Mouse (Mus musculus): ENCODE data around the gene Lamc2.

The Lamc2 gene

DNA sequence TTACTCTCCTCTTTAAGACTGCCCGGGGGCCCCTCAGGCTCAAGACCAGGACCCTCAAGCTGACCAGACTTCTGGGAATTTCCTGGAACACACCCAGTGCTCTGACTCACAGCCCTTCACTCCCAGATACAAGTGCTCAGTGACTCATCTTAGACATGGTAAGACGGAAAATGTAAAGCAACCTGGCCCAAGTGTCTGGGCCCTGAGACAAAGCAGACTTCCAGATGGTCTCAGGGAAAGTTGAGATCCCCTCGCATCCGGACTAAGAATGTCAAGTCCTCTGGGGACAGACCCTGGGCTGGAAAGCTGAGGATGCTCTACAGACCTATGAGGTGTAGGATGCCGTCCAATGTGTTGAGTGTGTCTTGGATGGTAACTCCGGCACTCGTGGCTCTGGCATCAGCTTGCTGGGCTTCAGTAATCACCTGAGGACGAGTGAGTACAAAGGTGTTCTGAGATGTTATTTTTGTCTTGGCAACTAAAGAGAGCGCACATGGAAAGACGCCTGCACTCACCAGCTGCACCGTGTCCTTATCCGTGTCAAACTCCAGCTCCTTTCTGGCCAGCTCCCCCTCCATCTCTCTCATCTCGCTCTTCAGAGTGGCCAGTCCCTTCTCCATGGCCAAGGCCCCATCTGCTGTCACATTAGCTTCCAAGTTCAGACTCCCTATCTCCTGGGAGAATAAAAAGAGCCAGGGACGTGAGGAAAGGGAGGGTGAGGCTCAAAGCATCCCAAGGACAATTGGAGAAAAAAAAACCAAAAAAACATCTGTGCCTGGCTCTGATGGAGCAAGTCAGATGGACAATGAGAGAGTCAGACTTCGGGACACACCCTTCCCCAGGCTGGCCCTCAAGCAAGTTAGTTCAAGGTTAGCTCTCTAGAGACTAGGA lies 59.5 kb downstream of the Lamc2 start:
- peak; percentile 53 for DNase-seq (ENCODE audit: low read depth)

DNA sequence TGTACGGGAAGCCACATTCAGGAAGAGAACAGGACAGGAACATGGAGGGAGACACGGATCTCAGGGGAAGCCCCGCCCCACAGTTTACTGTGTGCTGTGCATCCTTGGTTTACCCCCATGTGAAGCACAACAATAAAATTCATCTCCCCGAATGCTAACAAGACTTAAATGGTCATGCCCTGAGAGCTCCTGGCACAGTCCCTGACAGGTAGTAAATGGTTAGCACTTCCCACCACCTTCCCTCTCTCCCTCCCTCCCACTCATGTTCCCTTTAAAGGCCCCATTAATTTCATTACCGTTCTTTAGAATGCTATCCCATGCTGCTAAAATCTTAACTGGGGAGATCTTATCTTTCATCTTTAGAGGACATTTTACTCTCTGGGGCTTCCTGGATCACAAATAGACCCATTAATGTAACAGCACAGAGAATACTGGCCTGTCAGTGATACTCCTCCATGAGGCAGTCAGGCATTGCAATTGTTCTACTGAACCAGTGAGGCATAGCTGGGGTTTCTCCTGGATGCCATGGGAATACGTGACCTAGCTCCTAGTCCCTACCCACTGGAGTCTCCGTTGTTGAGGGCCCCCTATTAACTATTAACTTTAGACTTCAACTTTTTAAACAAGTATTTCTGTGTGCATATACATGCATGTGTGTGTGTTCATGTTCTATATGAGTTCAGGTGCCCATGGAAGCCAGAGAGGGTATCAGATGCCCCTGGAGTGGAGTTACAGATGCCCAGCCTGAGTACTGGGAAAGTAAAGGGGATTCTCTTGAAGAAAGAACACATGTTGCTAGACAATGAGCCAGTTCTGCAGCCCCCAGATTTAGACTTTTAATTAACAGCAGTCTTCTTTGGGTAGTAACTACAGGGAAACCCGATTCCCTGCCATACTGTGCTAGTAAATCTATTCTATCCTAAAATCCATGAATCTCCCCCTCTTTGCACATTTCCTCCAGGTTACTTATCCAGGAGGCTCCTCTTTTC lies 60.7 kb downstream of the Lamc2 start:
- no peak for DNase-seq (ENCODE audit: low read depth)

DNA sequence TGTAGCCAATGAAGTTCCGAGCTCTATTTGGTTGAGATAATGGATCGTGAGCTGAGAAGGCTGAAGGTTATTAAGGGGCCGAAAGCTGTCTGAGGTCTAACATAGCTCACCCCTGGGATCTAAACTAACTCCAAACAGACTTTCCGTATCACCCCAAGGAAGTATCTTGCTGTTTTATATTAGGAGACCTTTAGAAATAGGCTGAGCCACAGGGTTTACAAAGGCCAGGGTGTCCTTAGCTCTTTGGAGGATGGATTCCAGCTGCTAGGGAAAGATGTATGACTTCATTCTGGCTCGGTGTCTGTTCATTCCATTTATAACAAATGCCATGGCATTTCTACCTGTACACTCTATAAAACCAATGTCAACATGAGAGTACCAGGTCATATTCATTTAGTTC lies 61.7 kb downstream of the Lamc2 start:
- no peak for DNase-seq (ENCODE audit: low read depth)

DNA sequence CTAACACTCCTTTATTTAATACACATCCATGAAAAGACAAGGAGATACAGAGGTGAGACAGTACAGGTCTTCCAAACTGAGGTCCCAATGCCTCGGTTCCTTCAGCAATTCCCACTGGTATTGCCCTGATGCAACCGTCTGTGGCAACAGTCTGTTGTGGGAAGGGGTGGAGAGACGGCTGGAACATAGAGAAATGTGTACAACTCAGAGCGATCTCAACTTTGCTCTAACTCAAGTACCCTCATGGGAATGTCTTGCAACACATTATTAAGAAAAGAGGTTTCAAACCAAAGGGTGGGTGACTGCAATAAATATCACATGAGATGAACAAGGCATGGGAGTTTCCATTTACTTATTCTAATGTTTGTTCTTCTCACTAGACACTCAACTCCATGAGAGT lies 63.5 kb downstream of the Lamc2 start:
- DNase-seq (ENCODE audit: low read depth) = no peak

DNA sequence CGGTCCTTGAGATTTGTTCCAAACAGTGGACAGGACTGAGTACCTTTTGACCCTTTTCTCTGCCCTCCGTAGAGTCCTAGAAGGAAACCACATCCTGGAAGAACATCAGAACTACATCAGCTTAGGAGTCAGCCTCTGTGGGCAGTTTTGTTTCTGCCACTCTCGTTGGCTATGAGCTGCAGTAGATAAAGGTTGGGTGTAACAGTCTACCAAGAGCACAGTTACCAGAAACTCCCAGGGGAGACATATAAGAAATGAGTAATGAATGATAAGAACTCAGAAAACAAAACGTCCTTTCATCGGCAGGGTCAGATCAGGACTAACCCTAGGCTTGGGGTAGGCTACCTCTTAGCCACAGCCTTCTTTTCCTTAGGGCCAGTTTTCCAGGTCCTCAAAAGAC lies 64.9 kb downstream of the Lamc2 start:
- no peak for DNase-seq (ENCODE audit: low read depth)

DNA sequence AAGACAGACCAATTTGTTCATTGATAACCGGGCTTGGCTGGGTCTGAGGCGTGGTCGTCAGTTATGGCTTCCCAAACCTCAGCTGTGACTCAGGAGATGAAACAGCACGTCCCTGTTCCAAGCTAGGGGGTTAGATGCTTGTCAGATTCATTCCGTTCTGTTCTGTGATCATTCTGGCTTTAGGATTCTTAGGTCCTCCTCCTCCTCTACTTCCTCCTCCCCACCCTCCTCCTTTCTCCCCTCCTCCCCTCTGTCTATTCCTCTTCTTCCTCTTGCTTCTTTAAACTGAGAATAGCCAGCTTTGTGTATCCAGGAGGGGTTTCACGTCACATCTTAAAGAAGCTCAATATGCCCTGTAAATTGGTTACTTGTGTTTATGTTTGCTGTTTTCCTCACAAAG lies 65.7 kb downstream of the Lamc2 start:
- no peak for DNase-seq (ENCODE audit: low read depth)

DNA sequence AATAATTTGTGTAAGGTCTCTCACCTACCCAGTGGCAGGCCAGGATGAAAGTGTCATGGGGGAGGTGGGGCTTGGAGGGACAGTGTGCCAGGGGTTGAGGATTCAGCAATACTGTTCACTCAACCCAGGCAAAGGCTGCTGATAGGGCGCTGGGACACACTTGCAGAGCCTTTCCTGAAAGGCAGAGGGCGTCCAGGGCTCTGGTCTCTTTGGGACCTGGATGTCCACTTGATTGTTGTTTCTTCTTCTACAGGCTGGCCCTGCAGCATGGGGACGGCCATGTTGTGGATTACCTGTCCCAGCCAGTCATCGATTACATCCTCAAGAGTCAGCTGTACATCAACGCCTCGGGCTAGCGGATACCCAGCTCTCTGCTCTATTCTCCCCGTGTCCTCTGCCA lies 70.9 kb downstream of the Lamc2 start:
- no peak for DNase-seq (ENCODE audit: low read depth)

DNA sequence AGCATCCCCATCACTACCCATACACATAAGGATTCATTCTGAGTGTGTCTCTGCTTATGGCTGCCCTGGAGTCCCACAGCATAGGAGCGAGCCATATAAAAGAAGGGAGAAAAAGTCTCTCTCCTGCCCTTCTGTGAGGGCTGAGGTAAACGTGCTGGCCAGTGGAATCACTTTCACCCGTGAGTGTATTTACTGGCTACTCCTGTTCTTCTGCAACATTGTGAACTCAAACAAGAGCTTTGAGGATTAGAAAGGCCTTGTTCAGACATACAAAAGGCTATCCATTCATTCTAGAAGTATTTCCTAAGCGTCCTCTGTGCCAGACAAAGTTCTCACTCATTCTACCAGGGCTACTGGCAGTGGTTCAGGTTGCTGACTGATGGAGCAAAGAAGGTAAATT lies 74.7 kb downstream of the Lamc2 start:
- DNase-seq (ENCODE audit: low read depth) = peak; percentile 46

DNA sequence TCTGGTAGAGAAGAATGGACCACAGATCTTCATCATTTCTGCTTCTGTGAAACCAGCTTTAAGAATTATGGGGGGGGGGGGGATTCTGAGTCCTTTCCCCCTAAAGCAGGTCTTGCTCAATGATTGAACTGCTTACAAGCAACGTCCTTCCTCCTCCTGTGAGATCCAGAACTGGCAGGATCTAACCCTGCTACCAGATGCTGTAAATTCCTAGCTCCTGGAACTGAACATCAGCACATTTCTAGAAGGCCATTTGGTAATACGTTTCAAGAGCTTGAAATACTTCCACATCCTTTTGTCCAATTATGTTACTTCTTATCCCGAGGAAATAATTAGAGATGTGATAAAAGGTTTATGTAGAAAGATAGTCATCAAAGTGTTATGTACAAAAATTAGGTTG lies 76.4 kb downstream of the Lamc2 start:
- DNase-seq (ENCODE audit: low read depth) = no peak

DNA sequence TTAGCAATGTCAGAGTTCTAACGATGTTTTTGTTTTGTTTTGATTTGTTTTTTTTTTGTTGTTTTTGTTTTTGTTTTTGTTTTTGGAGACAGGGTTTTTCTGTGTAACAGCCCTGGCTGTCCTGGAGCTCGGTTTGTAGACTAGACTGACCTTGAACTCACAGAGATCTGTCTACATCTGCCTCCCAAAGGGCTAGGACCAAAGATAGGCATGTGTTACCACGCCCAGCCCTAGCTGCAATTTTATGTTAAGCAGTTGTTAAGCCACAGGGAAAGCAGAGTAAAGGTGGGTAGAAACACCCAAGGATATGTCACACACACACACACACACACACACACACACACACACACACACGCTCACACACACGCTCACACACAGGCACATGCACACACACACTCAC lies 76.9 kb downstream of the Lamc2 start:
- no peak for DNase-seq (ENCODE audit: low read depth)

DNA sequence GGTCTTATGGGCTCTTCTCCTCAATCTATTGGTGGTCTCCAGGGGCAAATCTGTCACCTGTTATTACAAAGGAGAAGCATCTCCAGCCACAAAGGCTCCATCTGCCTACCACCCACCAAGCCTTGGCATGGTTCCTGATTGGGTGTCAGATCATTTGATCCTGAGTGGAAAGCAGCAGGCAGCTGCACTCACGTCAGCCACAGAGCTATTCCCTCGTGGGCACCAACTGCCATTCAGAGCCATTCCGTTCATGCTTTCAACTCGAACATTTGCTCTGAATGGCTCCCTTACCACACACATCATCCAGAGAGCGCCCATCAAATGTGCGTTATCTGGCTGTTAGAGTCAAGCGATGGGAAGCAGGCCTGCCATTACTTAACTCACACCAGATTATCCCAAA lies 78.4 kb downstream of the Lamc2 start:
- no peak for DNase-seq (ENCODE audit: low read depth)

DNA sequence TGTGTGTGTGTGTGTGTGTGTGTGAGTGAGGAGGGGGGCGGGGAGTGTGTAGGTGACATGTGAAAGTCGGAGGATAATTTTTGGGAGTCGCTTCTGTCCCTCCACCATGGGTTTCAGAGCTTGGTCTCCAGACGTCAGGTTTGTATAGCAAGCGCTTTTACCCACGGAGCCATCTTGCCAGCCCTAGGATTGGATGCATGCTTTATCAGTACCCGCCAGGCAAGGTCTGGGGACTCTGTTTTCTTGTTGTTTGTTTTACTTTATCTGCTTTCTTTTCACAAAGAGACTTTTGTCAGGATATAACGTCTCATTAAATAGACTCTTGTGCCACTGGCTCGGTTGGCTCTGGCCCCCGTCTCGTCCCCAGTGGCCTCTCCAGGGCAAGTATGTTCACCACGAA lies 81.4 kb downstream of the Lamc2 start:
- DNase-seq (ENCODE audit: low read depth) = no peak

DNA sequence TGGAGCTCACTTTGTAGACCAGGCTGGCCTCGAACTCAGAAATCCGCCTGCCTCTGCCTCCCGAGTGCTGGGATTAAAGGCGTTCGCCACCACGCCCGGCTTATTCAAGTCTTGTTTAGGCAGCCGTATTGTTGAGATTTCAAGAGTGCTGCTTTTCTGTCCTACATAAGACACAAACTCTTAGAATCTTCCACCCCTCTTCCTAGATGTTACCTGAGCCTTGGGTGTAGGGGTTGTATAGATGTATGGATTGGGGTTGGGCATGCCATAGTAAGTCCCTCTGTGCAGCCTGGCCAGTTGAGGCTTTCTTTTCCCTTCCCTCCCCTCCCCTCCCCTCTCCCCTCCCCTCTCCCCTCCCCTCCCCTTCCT lies 83.1 kb downstream of the Lamc2 start:
- DNase-seq (ENCODE audit: low read depth) = no peak

DNA sequence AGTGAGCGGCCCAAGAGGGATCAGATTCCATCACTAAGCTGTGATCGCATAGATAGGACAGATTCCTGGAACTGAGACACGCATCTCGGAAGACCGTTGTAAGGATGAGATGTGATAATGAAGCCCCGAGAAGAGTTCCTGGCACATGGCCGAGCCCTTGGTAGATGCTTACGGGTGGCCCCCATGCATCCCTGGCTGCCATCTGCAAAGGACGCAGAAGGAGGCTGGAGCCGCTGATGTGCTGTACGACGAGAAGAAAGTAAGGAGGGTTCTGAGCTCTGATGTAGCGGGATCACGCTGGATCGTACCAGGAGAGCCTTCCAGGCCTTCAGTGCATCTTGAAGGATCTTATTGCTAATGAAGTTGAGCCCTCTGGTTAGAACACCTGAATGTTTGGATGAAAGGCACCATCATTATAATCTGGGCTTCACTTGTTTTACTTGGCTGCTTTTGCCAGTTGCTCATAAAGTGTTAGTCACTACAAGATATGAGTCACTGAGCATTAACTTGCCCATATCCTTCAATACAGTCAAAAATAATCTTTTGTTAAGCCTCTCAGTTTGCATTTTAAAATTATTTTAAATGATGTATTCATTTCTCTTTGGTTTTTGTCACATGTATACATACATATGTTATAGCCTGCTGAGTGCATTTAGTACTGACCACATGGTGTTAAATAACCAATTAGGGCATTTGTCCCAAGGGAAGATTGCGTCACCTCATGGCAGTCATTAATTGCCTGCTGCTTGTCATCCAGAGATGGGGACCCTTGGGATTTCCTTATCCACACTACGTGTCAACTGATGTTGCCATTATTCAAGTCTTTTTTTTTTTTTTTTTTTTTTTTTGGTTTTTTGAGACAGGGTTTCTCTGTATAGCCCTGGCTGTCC lies 83.7 kb downstream of the Lamc2 start:
- DNase-seq (ENCODE audit: low read depth) = peak; percentile 45

DNA sequence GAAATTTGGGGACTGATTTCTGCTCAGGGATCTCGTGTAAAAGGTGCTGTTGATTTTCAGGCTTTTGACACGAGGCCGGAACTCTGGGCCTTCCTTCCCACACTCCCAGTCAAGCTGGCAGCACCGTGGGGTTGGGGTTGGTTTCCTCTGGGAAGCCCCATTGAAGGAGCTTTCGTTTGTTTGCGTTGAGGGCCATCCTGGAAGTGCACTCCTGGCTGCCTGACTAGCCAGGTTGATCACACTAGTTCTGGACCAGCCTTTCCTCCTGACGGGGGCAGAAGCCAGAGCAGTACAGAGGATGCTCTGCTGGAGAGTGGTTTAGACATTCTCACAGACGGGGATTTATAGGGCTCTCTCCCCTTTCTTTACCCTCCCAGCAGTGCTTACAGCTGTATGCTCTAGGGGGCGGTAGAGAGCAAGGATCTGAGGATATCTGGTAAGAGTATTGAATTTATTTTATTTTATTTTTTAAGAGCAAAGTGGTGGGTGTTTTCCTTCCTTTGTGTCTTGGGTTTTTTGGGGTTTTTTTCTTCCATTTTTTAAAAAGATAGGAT lies 84.8 kb downstream of the Lamc2 start:
- no peak for DNase-seq (ENCODE audit: low read depth)

DNA sequence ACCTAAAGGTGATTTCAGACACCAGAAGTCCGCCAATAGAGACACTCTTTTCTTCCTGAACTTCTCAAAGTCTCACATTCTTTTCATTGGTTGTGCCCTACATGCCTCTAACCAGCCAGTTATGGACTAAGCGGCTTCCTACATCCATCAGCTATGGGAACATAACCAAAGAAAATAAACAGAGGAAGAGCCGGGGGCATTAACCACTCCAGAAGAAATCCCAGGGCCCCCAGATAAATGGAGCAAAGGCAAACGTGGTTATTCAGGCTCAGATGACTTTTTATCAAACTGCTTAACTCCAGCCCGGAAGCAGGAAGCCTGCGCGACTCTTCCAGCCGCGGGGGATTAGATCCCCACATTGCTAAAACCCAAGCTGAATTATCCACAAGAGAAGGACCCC lies 85.3 kb downstream of the Lamc2 start:
- DNase-seq (ENCODE audit: low read depth) = no peak

DNA sequence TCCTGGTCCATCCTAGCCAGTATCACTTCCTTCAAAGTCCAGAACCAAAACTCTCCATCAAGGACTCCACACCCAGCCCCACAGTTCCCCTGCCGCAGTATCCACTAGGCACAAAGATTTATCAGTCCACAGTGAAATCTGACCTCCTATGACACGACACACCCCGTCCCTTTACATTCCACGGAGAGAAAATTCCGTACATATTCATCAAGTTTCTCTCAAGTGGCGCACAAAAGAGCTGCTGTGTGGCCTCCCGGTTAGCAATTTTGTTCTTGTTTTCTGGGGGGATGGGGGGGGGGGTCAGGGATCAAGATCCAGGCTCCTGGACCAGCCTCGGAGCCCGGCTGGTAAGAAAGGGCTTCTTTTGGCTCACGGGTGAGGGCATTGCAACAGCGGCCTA lies 87.7 kb downstream of the Lamc2 start:
- no peak for DNase-seq (ENCODE audit: low read depth)

DNA sequence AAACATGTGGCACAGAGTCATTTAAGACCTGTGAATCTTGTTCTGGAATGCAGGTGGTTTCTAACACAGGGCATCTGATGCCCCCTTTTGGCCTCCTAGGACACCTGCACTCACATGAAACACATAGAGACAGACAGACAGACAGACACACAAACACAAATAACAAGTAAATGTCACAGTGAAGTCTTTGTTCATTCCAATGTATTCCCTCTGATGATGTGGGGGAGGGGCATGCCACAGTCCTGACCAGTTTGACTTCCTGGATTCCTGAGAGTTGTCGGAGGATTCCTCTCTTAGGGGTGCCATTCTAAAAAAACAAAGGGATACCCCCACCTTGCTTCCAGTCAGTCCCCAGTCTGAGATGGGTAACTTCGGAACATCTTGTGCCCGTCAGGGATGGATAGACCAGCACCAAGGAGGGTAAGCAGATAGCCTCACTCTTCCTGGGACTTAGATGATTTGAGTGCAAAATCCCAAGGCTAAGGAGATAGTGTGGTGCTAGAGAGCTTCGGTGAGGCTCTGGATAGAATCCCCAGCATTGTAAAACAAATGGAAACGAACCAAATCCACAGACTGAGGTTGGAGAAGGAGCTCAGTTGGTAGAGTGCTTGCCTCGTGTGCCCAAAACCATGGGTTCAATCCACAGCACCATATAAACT lies 89.1 kb downstream of the Lamc2 start:
- no peak for DNase-seq (ENCODE audit: low read depth)

DNA sequence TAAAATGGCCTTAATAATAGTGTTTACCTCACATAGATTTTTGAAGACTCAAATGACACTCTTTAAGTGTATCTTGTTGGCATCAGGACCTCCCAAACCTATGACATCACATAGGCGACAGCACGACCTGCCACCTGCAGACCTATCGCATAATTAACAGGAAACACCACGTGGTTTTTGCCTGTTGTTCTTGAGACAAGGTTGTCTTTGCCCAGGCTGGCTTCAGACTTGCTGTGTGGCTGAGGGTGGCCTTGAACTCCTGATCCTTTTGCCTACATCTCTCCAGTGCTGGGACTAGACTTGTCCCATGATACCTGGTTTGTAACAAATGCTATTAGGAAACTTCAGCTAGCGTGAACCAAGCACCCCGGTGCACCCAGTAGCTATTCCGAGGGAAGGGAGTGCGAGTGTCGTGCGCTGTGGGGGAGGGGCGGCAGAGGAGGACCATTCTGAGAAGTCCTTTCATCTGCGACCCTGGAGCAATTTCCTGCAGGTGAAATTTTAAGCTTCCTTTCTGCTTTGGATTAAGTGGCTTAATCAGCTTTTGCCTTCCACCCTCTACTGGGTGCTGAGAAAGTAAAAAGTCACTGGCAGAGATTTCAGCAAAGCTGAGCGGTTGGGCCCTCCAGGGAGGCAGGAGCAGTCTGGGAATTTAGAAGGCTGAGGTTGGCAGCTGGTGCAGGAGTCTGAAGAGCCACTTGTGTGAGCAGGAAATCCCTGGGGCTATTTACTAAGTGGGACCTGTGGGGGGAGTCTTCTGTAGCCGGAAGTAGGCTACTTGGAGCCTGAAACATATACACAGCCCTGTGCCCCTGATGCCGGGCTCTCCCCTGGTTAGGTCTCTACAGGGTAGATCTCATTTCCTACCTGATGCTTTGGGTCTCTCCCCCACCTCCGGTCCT lies 90.2 kb downstream of the Lamc2 start:
- no peak for DNase-seq (ENCODE audit: low read depth)

DNA sequence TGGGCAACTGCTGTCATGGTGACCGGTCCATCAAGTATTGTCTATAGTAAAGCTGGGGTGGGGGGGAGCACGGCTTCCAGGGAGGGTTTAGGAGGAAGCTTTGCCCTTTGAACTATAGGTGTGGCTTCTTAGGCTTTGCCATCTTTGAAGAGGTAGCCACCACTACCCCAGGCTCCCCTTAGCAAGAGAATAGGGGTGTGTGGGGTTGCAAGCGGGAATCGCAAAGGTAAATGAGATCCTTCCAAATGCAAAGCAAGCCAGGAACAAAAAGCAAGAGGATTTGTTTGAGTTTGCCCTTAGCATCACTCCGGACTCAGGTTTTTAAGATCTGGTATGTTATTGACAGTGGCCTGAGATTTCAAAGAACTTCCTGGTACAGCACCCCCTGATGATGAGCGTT lies 90.9 kb downstream of the Lamc2 start:
- DNase-seq (ENCODE audit: low read depth) = no peak

Measured in fibroblast of lung, adult 2 months (primary cell).